Mouse (Mus musculus): ENCODE measurements around the gene Spef1. TPM values are rescaled to one million over a fixed set of nuclear protein-coding genes. Genes with fewer than 3 reads are reported as not detected.

Spef1 gene
- 1 to 10 TPM; 2.5 to 2.6 TPM for total RNA-seq (2023)

DNA sequence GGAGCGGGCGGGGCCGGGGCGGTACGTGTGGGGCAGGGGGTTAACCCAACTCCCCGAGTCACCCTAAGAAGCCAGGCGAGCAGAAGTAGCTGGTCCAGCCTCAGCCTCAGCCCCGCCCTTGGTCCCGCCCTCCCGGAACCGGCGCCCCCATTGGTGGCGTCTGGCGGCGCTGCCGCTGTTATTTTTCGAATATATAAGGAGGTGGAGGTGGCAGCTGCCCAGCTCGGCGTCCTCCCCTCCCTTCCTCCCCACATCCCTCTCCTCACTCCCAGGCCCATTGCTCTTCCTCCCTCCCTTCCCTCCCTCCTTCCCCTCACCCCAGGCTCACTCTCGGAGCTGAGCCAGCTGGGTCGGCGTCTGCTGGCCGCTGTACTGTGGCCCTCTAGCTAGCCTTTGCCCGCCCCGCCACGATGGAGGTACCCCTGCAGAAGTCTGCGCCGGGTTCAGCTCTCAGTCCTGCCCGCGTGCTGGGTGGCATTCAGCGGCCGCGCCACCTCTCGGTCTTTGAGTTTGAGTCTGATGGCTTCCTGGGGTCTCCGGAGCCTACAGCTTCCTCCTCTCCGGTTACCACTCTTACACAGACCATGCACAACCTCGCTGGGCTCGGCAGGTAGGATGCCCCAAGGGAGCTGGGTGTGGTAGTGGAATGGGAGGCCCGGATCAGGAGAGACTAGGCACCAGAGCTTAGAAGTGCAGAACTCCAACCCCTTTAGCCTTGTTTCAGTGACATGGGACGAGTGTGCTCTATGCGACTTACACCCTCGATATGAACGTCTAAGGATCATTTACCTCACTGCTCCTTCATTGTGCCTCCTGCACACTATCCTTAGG, at the start of gene Spef1, which contains the start of gene Cdc25b:
Gene Spef1, minus strand, starts transcription at position 512 of the 831 bp plus-strand sequence.
Gene Cdc25b, plus strand, starts transcription at position 179 of the 831 bp plus-strand sequence.

DNA sequence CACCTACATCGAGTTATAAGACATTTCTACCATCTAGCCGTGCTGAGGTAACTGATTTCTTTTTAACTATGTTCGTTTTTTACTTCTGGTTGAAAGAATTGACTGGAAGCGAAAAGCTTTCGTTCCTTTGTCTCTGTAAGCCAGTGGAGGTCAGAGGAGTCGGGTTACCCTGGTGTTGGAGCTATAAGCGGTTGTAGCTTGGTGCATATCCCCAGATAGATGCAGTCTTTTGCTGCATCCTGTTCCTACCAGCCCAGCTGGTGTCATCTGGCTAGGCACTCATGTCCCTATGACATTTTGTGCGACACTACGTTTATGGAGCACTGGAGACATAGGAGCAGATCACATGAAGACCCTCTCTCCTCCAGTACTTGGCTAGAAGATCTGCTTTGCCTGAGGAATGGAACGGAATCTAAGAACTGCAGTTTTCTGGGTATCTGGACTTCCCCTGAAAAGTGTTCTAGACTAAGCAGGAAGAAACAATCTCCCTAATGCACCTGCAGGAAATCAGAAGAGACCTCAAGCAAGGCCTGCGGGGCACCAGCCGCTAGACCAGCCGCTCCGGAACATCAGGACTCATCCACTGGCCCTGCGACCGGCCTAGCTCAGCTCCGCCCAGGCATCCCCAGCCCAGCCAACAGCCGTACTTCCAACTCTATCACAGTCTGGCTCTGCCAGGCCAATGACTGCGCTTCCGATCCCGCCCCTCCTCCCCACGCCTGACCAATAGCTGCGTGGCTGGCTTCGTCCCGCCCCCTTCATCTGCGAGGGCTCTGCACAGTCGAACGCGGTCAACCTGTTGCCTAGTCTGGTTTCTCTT, 46.4 kb upstream of the Spef1 start, which contains the start of gene Mavs:
Gene Mavs, plus strand, starts transcription at position 757 of the 820 bp plus-strand sequence.

DNA sequence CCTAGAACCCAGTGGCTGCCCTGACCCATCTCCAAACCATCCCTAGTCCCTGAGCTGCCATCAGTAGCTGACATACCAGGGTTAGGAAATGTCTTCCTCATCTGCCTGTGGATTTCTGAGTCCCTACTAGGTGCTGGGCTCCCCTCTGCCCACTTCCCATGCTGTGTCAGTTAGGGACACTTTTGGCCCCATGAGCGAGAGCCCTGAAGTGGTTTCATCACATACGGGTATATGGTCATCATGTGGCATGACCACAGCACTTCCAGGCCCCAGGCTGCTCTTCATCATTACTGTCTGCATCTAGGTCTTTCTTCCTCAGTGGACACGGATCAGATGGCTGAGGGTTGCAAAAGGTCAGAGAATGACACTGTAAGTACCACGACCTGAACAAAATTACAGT, 19.7 kb upstream of the Spef1 start, which contains the start of gene Ap5s1:
Gene Ap5s1, plus strand, starts transcription at position 301 of the 400 bp plus-strand sequence.

DNA sequence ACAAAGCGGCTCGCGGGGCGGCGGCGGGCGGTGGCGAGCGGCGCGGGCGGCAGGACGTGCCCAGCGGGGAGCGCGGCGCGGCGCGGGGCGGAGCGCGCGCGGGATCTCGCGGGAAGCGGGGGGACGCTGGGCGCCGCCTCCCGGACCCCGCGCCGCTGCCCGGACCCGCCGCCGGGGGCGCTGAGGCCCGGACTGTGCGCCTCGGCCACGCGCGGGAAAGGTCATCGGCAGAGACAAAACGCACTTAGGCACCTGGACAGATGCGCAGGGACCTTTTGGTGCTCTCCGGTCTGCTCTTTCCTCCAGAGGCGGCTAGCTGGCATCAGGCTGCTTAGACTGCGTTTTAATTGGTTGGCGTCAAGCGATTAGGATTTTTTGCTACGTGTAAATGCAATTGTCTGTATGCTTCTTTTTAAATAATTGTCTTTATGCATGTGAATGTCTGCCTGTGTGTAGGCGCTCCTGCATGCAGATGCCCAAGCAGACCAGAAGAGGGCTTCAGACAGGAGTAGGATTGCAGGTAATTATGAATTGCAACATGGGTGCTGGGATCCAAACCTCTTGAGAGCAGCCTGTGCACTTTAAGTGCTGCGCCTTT, 7.0 kb downstream of the Spef1 start, which contains the start of gene Cenpb:
Gene Cenpb, minus strand, starts transcription at position 78 of the 598 bp plus-strand sequence.

DNA sequence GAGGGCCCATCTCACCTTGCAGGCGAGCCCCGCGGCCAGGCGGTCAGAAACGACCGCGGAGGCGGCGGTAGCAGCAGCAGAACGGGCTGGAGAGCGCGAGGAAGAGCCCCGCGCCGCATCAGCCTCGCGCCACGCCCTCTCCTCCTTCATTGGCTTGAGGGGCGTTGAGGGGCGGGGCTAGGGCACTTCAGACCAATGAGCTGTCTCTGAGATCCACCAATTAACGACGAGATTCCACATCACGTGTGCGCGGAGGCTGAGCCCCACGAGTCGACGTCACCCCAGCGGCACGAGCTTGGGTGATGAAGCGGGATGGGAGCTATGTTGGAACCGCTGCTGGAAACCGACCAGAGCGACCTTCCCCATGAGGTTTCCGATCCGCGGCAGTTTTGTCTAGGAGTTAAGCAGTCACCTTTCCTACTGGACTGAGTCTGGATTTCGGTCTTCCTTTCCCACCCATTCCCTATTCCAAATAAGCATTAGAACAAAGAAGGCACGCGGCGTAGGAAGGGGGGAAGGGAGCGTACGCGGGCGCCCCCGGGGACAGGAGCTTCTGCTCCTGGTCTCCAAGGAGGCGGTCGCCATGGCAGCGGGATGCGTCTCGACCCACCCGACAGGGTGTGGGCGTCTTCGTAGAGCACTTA, 27.0 kb downstream of the Spef1 start, which contains the start of gene 1700037H04Rik:
Gene 1700037H04Rik, minus strand, starts transcription at position 144 of the 644 bp plus-strand sequence.

DNA sequence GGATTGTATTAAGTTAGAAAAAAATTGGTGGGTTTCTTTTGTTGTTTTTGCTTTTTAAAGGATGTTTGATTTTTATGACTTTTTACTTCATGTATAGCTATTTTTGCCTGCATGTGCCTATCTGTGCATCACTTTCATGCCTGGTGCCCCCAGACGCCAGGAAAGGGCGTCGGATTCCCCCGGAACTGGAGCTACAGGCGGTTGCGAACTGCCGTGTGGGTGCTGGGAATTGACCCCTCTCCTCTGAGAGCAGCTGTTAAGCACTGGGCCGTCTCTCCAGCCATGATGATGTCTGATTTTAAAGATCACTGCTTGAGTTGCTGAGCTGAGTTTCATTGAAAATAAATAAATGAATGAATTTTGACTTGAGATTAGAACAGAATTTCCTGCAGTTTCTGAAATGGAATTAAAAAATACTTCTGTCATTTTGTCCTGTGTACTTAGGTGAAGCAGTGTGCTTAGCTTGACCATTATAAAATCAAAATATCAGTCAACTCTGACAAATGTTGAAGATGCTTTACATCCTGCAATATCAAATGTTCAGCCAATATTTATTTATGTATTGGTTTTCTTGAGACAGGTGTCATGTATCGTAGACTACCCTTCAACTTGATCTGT, 54.0 kb downstream of the Spef1 start, which contains the start of gene Gm11037:
Gene Gm11037, plus strand, starts transcription at position 568 of the 618 bp plus-strand sequence.

DNA sequence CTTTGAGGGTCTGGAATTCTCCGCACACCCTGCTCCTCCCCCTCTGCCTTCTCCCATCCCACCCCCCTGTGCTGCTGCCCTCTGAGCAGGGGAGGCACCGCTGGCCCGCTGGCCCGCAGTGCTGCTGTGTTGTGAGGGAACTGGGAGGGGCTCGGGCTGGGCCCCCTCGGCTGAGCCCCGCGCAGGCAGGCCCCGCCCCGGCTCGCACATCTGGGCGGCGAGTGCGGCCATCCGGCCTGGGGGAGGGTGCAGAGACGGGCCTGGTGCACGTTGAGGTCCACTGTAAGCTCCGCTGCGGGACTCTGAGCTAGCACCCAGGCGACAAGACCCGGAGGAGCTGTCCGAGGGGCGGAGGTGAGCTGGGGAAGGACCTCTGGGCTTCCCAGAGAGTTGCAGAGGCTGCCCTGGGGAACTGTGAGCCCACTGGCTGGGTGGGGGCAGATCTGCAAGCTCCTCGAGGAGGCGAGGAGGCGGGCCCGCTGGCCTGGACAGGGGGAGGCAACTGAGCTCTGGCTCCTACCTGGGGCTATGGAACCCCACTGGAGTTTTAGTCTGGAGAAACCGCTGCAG, 59.8 kb downstream of the Spef1 start, which contains the start of gene Hspa12b:
Gene Hspa12b, plus strand, starts transcription at position 120 of the 570 bp plus-strand sequence.

Other genes with a start within 250 kb of the Spef1 start
- gene Gfra4, start 144.2 kb downstream of the Spef1 start, total RNA-seq (2023) = under 1 TPM in 1 of 2 experiments, not detected in 1; 0.53 TPM
- not detected for gene Adam33, start 123.5 kb downstream of the Spef1 start, total RNA-seq (2023)
- under 1 TPM; 0.09 to 0.18 TPM for gene Siglec1, start 100.5 kb downstream of the Spef1 start, total RNA-seq (2023)
- not detected for gene Hspa12b, start 60.0 kb downstream of the Spef1 start, total RNA-seq (2023)
- not detected for gene Gm11037, start 53.8 kb downstream of the Spef1 start, total RNA-seq (2023)
- 10 to 100 TPM; 23.4 to 23.8 TPM for gene 1700037H04Rik, start 27.2 kb downstream of the Spef1 start, total RNA-seq (2023)
- gene Cenpb, start 7.2 kb downstream of the Spef1 start, total RNA-seq (2023) = 10 to 100 TPM; 19.9 to 21.5 TPM
- 10 to 100 TPM; 53.4 to 68.8 TPM for gene Cdc25b, start 333 bp downstream of the Spef1 start, total RNA-seq (2023)
- gene Ap5s1, start 19.8 kb upstream of the Spef1 start, total RNA-seq (2023) = 10 to 100 TPM in 1 of 2 experiments, 1 to 10 TPM in 1; 8.7 to 14.5 TPM
- gene Mavs, start 46.8 kb upstream of the Spef1 start, total RNA-seq (2023) = 10 to 100 TPM; 16.4 to 19.4 TPM
- gene Pank2, start 75.2 kb upstream of the Spef1 start, total RNA-seq (2023) = 10 to 100 TPM; 66.2 to 72.7 TPM
- 1 to 10 TPM; 2.4 to 2.7 TPM for gene Rnf24, start 165.6 kb upstream of the Spef1 start, total RNA-seq (2023)